Mouse (Mus musculus) kidney, embryonic 16.5 days (tissue): ENCODE results near the gene Rgmb. TPM values are rescaled to one million over a fixed set of nuclear protein-coding genes. Genes with fewer than 3 reads are reported as not detected.

Experiments
- ATAC-seq: fragments of 200-750 bp; cut with Nextera tagmentation; 2 replicates; pipeline ENCODE4 v1.8.0; 2017; ENCODE audit warnings: moderate TSS enrichment; ENCODE audit not compliant: low FRiP score, low TSS enrichment
- H3K27ac ChIP-seq: fragments of 300-500 bp; sonication (generic); 2 replicates; pipeline ENCODE4 v1.5.1; 2014; ENCODE audit warnings: low read length
- H3K27me3 ChIP-seq: fragments of 300-500 bp; sonication (generic); 2 replicates; pipeline ENCODE4 v1.6.1; 2014; ENCODE audit warnings: low read length, control low read depth, mixed read lengths; ENCODE audit not compliant: insufficient read depth
- H3K36me3 ChIP-seq: fragments of 300-500 bp; sonication (generic); 2 replicates; pipeline ENCODE4 v1.6.1; 2014; ENCODE audit warnings: low read length, control low read depth, mixed read lengths; ENCODE audit not compliant: insufficient read depth
- H3K4me1 ChIP-seq: fragments of 300-500 bp; sonication (generic); 2 replicates; pipeline ENCODE4 v1.6.1; 2014; ENCODE audit warnings: low read length, control low read depth, mixed read lengths; ENCODE audit not compliant: insufficient read depth
- H3K4me2 ChIP-seq: fragments of 300-500 bp; sonication (generic); replicated peaks from 2 replicates; pipeline ENCODE4 v1.6.1; 2014; ENCODE audit warnings: low read depth, low read length
- H3K4me3 ChIP-seq: fragments of 300-500 bp; sonication (generic); 2 replicates; pipeline ENCODE4 v1.5.1; 2014; ENCODE audit warnings: mild to moderate bottlenecking, low read length
- H3K9ac ChIP-seq: fragments of 300-500 bp; sonication (generic); replicated peaks from 2 replicates; pipeline ENCODE4 v1.6.1; 2014; ENCODE audit warnings: low read length
- H3K9me3 ChIP-seq: fragments of 300-500 bp; sonication (generic); 2 replicates; pipeline ENCODE4 v1.6.1; 2016; ENCODE audit warnings: low read length, control low read depth
- WGBS: fragments of 180-500 bp; shearing (Covaris S2); extraction: QIAGEN DNeasy Blood & Tissue Kit; methylation state at CpG from one replicate; pipeline ENCODE4 v1.1.7; 2014; 5-methylcytosine and 5-hydroxymethylcytosine counted together
- polyA plus RNA-seq: library from polyadenylated mRNA; unstranded; fragments of >200 nt; fragmentation: Nextera tagmentation; extraction: Ambion mirVana; gene quantifications from 2 replicates; pipeline ENCODE4 v1.2.1, GENCODE M21; 2015

The Rgmb gene
- polyA plus RNA-seq, 1 experiment from 2014 or later = 10.1 TPM

- ATAC-seq = no peak
- Histone ChIP-seq H3K4me3 (no peak overlapping the region), H3K4me2 (no peak overlapping the region), H3K9me3 (no peaks in the 10 kb centered on the region), H3K9ac (no peak overlapping the region), H3K27ac (no peak overlapping the region), H3K4me1 (peaks cover 19% of the 10 kb centered on the region), H3K36me3 (peaks cover 15% of the 10 kb centered on the region; the same call in 1 of the 2 replicates), H3K27me3 (no peaks in the 10 kb centered on the region)
- 84% methylated on average over 10 of the region's 10 CpGs for WGBS
These were observed 15.4 kb downstream of the Rgmb start for GRCm38 (mm10) chr17:15815312-15816018.

- peaks cover 29% of the 10 kb centered on the region for H3K4me1 ChIP-seq
- WGBS = 65% methylated on average over 3 of the region's 3 CpGs
These were observed 17.1 kb downstream of the Rgmb start for GRCm38 (mm10) chr17:15813658-15814212.

GRCm38 (mm10) chr17:15812136-15812778 lies 18.6 kb downstream of the Rgmb start:
- H3K9me3 ChIP-seq = no peaks in the 10 kb centered on the region
- peaks cover 40% of the 10 kb centered on the region for H3K4me1 ChIP-seq
- H3K4me3 ChIP-seq = no peak overlapping the region
- 89% methylated on average over 13 of the region's 13 CpGs for WGBS
- peaks cover 8% of the 10 kb centered on the region; the same call in 1 of the 2 replicates for H3K36me3 ChIP-seq
- no peak for ATAC-seq
- no peaks in the 10 kb centered on the region for H3K27me3 ChIP-seq
- H3K4me2 ChIP-seq = no peak overlapping the region
- no peak overlapping the region for H3K27ac ChIP-seq
- H3K9ac ChIP-seq = no peak overlapping the region

More at GRCm38 (mm10) chr17:15813658-15814212, 17.1 kb downstream of the Rgmb start:
- Histone ChIP-seq H3K4me2 (no peak overlapping the region), H3K27ac (peak overlapping the region; percentile 32; the same call in 1 of the 2 replicates), H3K9me3 (no peaks in the 10 kb centered on the region), H3K4me3 (no peak overlapping the region), H3K36me3 (peaks cover 7% of the 10 kb centered on the region; the same call in 1 of the 2 replicates), H3K9ac (0 out of 2 replicates have a peak overlapping the region, but pooled peaks have one; percentile 20), H3K27me3 (no peaks in the 10 kb centered on the region)
- no peak for ATAC-seq

GRCm38 (mm10) chr17:15809949-15810348 lies 20.9 kb downstream of the Rgmb start:
- no peak for ATAC-seq
- Histone ChIP-seq H3K27me3 (no peaks in the 10 kb centered on the region), H3K9me3 (no peaks in the 10 kb centered on the region), H3K9ac (no peak overlapping the region), H3K4me2 (no peak overlapping the region; the same call in 1 of the 2 replicates), H3K4me1 (peaks cover 51% of the 10 kb centered on the region), H3K4me3 (no peak overlapping the region), H3K36me3 (peaks cover 9% of the 10 kb centered on the region; the same call in 1 of the 2 replicates), H3K27ac (peak overlapping the region; percentile 70)
- WGBS = 57% methylated on average over 2 of the region's 2 CpGs

GRCm38 (mm10) chr17:15808468-15809374 lies 22.1 kb downstream of the Rgmb start:
- WGBS = 20% methylated on average over 10 of the region's 10 CpGs
- peaks cover 41% of the 10 kb centered on the region for H3K4me1 ChIP-seq
- 0 out of 2 replicates have a peak overlapping the region, but pooled peaks have one; percentile 14 for H3K4me2 ChIP-seq
- peak overlapping the region; percentile 70 for H3K27ac ChIP-seq
- no peaks in the 10 kb centered on the region for H3K9me3 ChIP-seq
- H3K36me3 ChIP-seq = peaks cover 9% of the 10 kb centered on the region; the same call in 1 of the 2 replicates
- no peak for ATAC-seq
- H3K27me3 ChIP-seq = no peaks in the 10 kb centered on the region
- H3K9ac ChIP-seq = no peak overlapping the region
- H3K4me3 ChIP-seq = no peak overlapping the region

- 72% methylated on average over 4 of the region's 4 CpGs for WGBS
- Histone ChIP-seq H3K27me3 (no peaks in the 10 kb centered on the region), H3K4me3 (no peak overlapping the region), H3K4me2 (no peak overlapping the region), H3K36me3 (peaks cover 9% of the 10 kb centered on the region; the same call in 1 of the 2 replicates), H3K27ac (no peak overlapping the region), H3K9me3 (no peaks in the 10 kb centered on the region), H3K4me1 (peaks cover 40% of the 10 kb centered on the region), H3K9ac (no peak overlapping the region)
- ATAC-seq = no peak
These were observed 22.8 kb downstream of the Rgmb start for GRCm38 (mm10) chr17:15808015-15808414.

- Histone ChIP-seq H3K36me3 (peaks cover 7% of the 10 kb centered on the region; the same call in 1 of the 2 replicates), H3K9me3 (no peaks in the 10 kb centered on the region), H3K4me3 (no peak overlapping the region), H3K4me2 (no peak overlapping the region), H3K27ac (no peak overlapping the region), H3K4me1 (peaks cover 40% of the 10 kb centered on the region), H3K9ac (no peak overlapping the region), H3K27me3 (no peaks in the 10 kb centered on the region)
- 85% methylated on average over 23 of the region's 23 CpGs for whole genome bisulfite sequencing
- no peak for ATAC-seq
These were observed 23.4 kb downstream of the Rgmb start for GRCm38 (mm10) chr17:15807295-15807984.

- ATAC-seq = no peak
- H3K4me1 ChIP-seq = peaks cover 27% of the 10 kb centered on the region
- WGBS = 46% methylated on average over 15 of the region's 15 CpGs
These were observed 26.6 kb downstream of the Rgmb start for GRCm38 (mm10) chr17:15804008-15804812.

More at GRCm38 (mm10) chr17:15804008-15804812, 26.6 kb downstream of the Rgmb start:
- Histone ChIP-seq H3K9me3 (no peaks in the 10 kb centered on the region), H3K27me3 (no peaks in the 10 kb centered on the region), H3K4me2 (no peak overlapping the region), H3K9ac (no peak overlapping the region), H3K27ac (no peak overlapping the region), H3K4me3 (no peak overlapping the region), H3K36me3 (peaks cover 7% of the 10 kb centered on the region; the same call in 1 of the 2 replicates)
